Mouse (Mus musculus) forelimb bud, embryonic 11.5 days (tissue): ENCODE data around the gene Rnaseh1.

Source experiments
- DNase-seq: peaks from one replicate; pipeline ENCODE4 v3.0.0-alpha.2; 2012; ENCODE audit warnings: low read depth, low spot score

Rnaseh1 gene

GRCm38 (mm10) chr12:28649141-28650110, at the start of gene Rnaseh1:
Gene Rnaseh1, plus strand, starts transcription at chr12:28649602.
- peak; percentile 82 for DNase-seq

DNA sequence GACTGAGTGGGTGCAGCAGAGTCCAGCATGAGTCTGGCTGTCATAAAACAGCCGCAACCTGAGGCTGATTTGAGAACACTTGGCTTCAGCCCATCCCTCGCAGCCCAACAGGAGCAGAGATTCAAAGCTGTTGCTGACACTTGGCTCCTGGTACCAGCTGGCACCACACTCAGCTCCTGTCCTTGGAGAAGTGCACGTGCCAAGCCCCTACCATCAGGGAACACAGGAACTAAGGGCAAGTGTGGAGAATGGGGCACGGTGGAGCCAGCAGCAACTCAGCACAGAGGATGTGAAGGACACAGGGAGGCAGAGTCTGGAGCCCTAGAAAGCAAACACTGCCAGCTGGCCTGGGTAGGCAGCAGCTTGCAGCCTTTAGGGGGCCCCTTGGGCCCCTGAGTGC, 47.1 kb upstream of the Rnaseh1 start:
- no peak for DNase-seq

GRCm38 (mm10) chr12:28603494-28603893, 45.9 kb upstream of the Rnaseh1 start:
- DNase-seq, result no peak

DNA sequence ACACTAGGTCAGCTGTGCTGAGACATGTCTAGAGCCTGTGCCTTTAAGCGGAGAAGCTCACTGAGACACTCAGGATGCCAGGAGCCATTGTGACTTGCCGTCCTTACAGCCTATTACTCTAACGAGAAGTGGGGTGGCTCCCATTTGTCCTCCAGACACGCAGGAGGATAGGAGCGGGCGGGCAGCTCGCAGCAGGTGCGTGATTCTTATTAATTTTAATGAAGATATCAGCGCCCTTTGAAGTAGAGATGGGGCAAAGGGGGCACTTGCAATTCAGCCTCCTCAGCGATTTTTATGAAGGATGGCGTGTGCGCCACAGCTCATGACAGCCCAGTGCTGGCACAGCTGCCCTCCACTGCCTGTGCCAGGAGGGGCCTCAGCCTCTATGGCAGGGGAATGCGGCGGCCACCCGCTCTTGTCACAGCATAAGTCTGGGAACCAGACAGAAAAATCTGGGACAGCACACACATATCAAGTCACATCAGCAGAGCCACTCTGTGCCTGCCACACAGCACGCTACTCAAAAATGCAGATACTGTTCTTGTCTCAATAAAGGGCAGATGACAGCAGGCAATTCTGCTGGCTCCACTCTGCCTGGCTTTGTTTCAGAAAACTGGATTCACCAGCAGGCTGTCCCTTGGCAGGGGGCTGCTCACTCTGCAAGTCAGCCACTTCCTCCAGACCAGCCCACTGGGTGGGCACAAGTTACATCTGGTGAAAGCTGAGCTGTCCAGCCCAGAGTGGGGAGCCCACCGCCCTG, 41.7 kb upstream of the Rnaseh1 start:
- DNase-seq, result no peak

- DNase-seq, result no peak
These were observed 37.0 kb upstream of the Rnaseh1 start for GRCm38 (mm10) chr12:28612391-28612790.

DNA sequence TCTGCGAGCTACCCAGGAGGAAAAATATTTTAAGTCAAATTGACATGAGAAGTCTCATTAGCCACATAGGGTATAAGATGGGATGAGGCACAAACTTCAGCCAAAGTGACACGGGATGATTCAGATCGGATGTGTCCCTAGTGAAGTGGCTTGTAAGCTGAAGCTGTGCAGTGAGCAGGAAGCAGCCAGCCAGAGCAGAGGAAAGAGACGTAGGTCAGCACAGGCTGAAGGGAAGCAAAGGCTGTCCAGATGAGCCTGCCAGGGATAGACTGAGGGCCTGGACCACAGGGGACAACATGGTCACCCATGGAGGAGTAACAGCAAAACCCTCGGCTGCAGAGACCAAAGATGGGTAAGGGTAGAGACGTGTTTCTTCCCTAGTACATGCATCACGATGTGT, 35.0 kb upstream of the Rnaseh1 start:
- no peak for DNase-seq

GRCm38 (mm10) chr12:28617297-28617696, 32.1 kb upstream of the Rnaseh1 start:
- DNase-seq, result no peak

GRCm38 (mm10) chr12:28621451-28622166, 27.8 kb upstream of the Rnaseh1 start:
- no peak for DNase-seq

- DNase-seq, result no peak
These were observed 27.3 kb upstream of the Rnaseh1 start for GRCm38 (mm10) chr12:28622167-28622532.

DNA sequence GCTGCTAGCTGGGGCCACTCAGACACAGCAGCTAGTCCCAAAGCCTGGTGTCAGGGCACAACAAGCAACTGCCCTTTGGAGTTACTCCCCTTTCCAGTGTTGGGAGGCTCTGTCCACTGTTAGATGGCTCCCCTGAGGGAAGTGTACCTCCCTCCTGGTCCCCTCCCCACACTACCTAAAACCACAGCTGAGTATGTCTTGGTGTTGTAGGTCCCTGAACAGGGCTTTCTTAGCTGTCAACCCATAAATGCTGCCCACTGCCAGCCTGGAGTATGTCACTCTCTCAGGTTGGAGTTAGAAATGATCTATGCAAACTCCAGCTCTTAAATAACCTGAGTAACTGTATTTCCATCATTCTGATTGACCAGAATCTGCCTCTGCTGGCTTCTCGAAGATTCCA, 26.8 kb upstream of the Rnaseh1 start:
- no peak for DNase-seq

- DNase-seq, result no peak
These were observed 26.2 kb upstream of the Rnaseh1 start, which contains the start of gene Colec11 for GRCm38 (mm10) chr12:28623195-28623594. Gene Colec11, minus strand, starts transcription at chr12:28623377.

- no peak for DNase-seq
These were observed 25.2 kb upstream of the Rnaseh1 start for GRCm38 (mm10) chr12:28624251-28624650.

GRCm38 (mm10) chr12:28625407-28625806, 24.0 kb upstream of the Rnaseh1 start:
- no peak for DNase-seq

- DNase-seq, result no peak
These were observed 22.3 kb upstream of the Rnaseh1 start for GRCm38 (mm10) chr12:28627092-28627491.

DNA sequence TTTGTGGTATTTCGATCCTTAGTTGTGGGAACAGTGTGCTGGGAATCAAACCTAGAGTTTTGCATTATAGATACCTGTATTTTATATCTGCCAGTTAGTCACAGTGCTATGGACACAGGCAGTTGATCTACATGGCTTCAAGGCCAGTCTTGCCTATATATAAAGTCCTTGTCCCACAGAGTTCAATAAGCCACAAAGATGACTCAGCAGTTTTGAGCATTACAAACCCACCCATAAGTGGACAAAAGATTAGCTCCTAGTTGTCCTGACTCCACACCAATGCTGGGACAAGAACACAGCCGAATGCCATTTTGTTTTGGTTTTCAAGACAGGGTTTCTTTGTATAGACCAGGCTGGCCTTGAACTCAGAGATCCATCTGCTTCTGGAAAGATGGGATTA, 21.0 kb upstream of the Rnaseh1 start:
- DNase-seq, result no peak

DNA sequence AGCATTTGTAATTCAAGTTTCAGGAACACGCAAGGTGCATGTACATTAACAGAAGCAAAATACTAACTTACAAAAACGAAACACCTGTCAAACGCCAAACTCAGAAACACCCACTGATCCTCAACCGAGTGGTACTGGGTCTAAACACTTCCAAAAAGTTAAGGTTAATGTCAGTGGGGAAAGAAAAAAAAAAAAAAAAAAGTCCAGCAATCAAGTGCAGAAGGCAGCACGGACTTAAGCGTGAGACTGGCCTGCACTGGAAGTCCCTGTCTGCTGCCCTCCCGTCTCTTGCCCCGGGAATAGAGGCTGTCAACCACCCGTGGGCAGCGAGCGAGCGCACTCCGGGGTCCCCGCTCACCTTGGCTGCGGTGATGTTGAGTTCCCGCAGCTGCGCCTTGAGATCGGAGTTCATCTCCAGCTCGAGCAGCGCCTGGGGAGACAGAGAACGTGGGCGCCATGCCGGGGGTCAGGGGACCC, 14.3 kb upstream of the Rnaseh1 start:
- DNase-seq, result no peak

GRCm38 (mm10) chr12:28635535-28636476, 13.6 kb upstream of the Rnaseh1 start, which contains the start of gene Rps7:
Gene Rps7, minus strand, starts transcription at chr12:28635953.
- DNase-seq, result peak; percentile 96

DNA sequence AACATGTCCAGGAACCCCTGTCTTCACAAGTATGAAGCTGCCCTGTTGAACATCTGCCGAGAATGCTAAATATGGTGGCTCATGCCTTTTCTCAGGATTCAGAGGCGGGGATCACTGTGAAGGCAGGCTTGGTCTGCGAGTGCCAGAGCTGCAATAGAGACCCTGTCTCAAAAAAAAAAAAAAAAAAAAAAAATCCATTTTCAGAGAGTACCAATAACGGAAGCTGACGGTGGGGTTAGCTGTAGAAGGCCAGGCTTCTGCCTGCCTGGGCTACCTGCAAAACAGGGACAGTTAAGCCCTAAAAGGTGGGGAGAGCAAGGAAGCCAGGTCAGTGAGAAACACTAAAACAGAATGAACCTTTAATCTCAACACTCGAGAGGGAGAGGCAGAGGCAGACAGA, 12.9 kb upstream of the Rnaseh1 start:
- DNase-seq, result no peak

DNA sequence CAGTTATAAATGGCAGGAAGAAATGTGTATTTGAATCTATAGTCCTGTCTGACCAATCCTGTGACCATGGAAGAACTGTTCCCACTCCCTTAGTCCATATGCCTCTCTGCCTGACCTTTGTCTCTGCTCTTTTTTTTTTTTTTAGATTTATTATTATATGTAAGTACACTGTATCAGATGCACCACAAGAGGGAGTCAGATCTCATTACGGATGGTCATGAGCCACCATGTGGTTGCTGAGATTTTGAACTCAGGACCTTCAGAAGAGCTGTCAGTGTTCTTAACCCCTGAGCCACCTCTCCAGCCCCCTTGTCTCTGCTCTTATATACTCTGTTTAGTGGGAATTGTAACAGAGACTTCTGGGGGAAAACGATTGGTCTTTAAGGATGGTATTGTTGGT, 10.6 kb upstream of the Rnaseh1 start:
- DNase-seq, result no peak

- DNase-seq, result no peak
These were observed 13.2 kb downstream of the Rnaseh1 start for GRCm38 (mm10) chr12:28662628-28663027.

- no peak for DNase-seq
These were observed 17.3 kb downstream of the Rnaseh1 start for GRCm38 (mm10) chr12:28666734-28667133.
